Mouse (Mus musculus) liver, postnatal 0 days (tissue): ENCODE measurements around the gene Ifnab. TPM values are rescaled to one million over a fixed set of nuclear protein-coding genes. Genes with fewer than 3 reads are reported as not detected.
A peak's percentile ranks its signal among the peaks of the same experiment; 100 is the strongest.

Experiments used
- ATAC-seq: fragments of 200-750 bp; cut with Nextera tagmentation; 2 replicates; pipeline ENCODE4 v1.8.0; 2017; ENCODE audit warnings: mild to moderate bottlenecking, moderate library complexity
- DNase-seq: peaks from one replicate; pipeline ENCODE4 v3.0.0-alpha.2; 2016
- H3K27ac ChIP-seq: fragments of 300-500 bp; sonication (generic); 2 replicates; pipeline ENCODE4 v1.5.1; 2014; ENCODE audit warnings: antibody characterized with exemption, moderate library complexity, mild to moderate bottlenecking, low read depth
- H3K27me3 ChIP-seq: fragments of 300-500 bp; sonication (generic); 2 replicates; pipeline ENCODE4 v1.6.1; 2014; ENCODE audit warnings: low read length, control low read depth, mixed read lengths; ENCODE audit not compliant: insufficient read depth
- H3K36me3 ChIP-seq: fragments of 300-500 bp; sonication (generic); replicated peaks from 2 replicates; pipeline ENCODE4 v1.6.1; 2014; ENCODE audit warnings: mild to moderate bottlenecking, control low read depth, low read length, moderate library complexity, mixed read lengths; ENCODE audit not compliant: insufficient read depth
- H3K4me1 ChIP-seq: fragments of 300-500 bp; sonication (generic); 2 replicates; pipeline ENCODE4 v1.6.1; 2014; ENCODE audit warnings: antibody characterized with exemption, mild to moderate bottlenecking, control low read depth; ENCODE audit not compliant: insufficient read depth
- H3K4me2 ChIP-seq: fragments of 300-500 bp; sonication (generic); 2 replicates; pipeline ENCODE4 v1.6.1; 2014; ENCODE audit warnings: low read depth, mild to moderate bottlenecking, low read length, moderate library complexity, mixed read lengths
- H3K4me3 ChIP-seq: fragments of 300-500 bp; sonication (generic); 2 replicates; pipeline ENCODE4 v1.5.1; 2014; ENCODE audit warnings: low read depth, low read length
- H3K9ac ChIP-seq: fragments of 300-500 bp; sonication (generic); replicated peaks from 2 replicates; pipeline ENCODE4 v1.6.1; 2014; ENCODE audit warnings: mild to moderate bottlenecking, moderate library complexity
- H3K9me3 ChIP-seq: fragments of 300-500 bp; sonication (generic); 2 replicates; pipeline ENCODE4 v1.6.1; 2016; ENCODE audit warnings: mild to moderate bottlenecking, control low read depth, low read length, mixed read lengths
- CTCF ChIP-seq: sonication (generic); IDR thresholded peaks from 2 replicates; pipeline ENCODE4 v1.5.1; 2016; ENCODE audit warnings: antibody characterized with exemption, low read depth
- EP300 ChIP-seq: IDR thresholded peaks from 2 replicates; pipeline ENCODE4 v1.6.1; 2016; ENCODE audit warnings: antibody characterized with exemption, low read depth, mild to moderate bottlenecking
- WGBS: fragments of 180-500 bp; shearing (Covaris S2); extraction: QIAGEN DNeasy Blood & Tissue Kit; methylation state at CpG from one replicate; pipeline ENCODE4 v1.1.7; 2014; ENCODE audit not compliant: insufficient replicate concordance; 5-methylcytosine and 5-hydroxymethylcytosine counted together
- polyA plus RNA-seq: library from polyadenylated mRNA; unstranded; fragments of >200 nt; fragmentation: Nextera tagmentation; extraction: Ambion mirVana; gene quantifications from 2 replicates; pipeline ENCODE4 v1.2.1, GENCODE M21; 2015

Ifnab gene
- polyA plus RNA-seq, 1 experiment from 2014 or later: not detected

DNA sequence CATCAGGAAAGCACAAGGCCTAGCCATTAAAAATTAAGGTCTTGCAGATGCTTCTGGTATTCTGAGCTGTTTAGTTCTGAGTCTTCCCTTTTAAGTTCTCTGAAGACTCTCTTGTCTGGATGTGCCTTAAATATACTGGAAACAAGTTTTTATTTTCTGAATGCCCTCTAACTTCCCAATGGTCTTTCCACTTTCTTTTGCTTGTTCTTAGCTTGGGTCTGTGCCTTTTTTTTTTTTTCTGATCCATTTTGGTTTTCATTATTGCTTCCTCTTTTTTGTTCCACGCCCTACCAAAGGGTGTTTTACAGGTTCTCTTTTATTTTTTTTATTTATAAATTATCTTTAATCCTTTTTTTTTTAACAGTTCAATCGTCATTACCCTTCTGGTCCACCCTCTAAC, 46.8 kb downstream of the Ifnab start, which contains the start of gene Ifna13:
Gene Ifna13 (minus strand): TSS at position 101 of the 400 bp plus-strand sequence.
- ATAC-seq: no peak
- no peak within 1 kb of the TSS for H3K27ac ChIP-seq
- H3K36me3 ChIP-seq: no peaks in the 10 kb centered on the region
- no peaks in the 10 kb centered on the region for H3K4me1 ChIP-seq
- no peaks in the 10 kb centered on the region for H3K9me3 ChIP-seq
- WGBS: 41% methylated on average over 2 of the region's 2 CpGs
- no peak for TF ChIP-seq EP300
- TF ChIP-seq CTCF: no peak
- no peaks in the 10 kb centered on the region for H3K27me3 ChIP-seq
- H3K4me2 ChIP-seq: no peak within 1 kb of the TSS
- H3K9ac ChIP-seq: no peak within 1 kb of the TSS
- DNase-seq: no peak
- no peak within 1 kb of the TSS for H3K4me3 ChIP-seq

DNA sequence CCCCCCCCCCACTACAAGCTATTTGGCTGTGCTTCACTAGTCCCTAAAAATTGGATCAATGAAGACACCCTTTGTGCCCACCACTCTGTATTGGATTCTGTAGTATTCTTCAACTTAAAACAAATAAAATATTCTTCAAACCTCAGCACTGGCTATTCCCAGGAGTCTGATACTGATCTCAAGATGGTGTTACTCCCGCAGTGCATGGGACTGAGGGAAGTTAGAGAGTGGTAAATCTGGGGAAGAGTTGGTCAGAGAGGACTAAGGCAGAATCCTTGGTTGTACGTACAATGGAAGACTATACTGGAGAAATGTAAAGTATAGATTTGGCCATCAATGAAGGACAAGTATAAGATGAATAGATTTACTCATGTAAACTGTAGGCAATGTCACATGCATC, 48.6 kb downstream of the Ifnab start:
- Histone ChIP-seq H3K4me2 (no peak overlapping the region), H3K4me3 (no peak overlapping the region), H3K36me3 (no peaks in the 10 kb centered on the region), H3K27me3 (no peaks in the 10 kb centered on the region), H3K9ac (no peak overlapping the region), H3K9me3 (no peaks in the 10 kb centered on the region), H3K27ac (no peak overlapping the region), H3K4me1 (no peaks in the 10 kb centered on the region)
- DNase-seq (no peak), ATAC-seq (no peak)
- WGBS: 33% methylated on average over 2 of the region's 2 CpGs
- no peak for TF ChIP-seq EP300
- no peak for TF ChIP-seq CTCF

DNA sequence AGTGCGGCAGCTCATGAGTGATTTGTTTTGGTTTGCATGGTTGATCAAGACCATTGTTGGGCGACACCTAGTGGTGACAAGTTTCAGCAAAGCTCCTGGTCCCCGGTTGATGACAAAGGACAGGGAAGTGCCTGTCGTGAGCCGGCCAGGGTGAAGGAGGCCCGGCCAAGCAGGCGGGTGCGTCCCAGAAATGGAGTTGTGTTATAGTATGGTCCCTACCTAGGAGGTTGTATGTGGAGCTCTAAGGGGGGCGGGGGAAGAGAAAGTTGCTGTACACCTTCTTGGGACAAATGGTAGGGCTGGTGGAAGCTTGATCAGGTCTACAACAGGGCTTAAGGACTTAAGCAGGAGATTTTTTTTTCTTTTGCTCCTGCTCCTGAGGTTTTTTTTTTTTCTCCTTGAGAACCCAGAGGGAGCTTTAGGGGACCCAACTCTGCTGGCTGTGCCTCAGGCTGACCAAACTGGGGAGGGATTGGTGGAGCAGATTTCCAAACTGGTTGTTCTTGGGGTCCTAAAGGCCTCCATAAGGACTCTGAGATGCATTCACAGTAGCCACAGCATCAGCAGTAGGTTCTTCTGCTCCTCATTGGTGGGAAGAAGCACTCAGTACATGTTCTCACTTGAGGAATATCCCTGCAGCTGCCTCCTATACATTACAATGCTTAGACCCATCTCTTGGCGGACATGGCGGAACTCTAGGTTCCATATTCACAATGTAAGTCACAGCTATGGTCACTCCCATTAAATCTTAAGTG, 49.9 kb downstream of the Ifnab start:
- Histone ChIP-seq H3K9ac (0 out of 2 replicates have a peak overlapping the region, but pooled peaks have one; percentile 40), H3K36me3 (no peaks in the 10 kb centered on the region), H3K27me3 (no peaks in the 10 kb centered on the region), H3K4me2 (peak overlapping the region; percentile 64), H3K27ac (no peak overlapping the region), H3K4me1 (no peaks in the 10 kb centered on the region), H3K4me3 (peak overlapping the region; percentile 46), H3K9me3 (no peaks in the 10 kb centered on the region)
- peak; percentile 86 for TF ChIP-seq CTCF
- no peak for TF ChIP-seq EP300
- peak; percentile 84 for ATAC-seq
- DNase-seq: peak; percentile 97
- WGBS: 20% methylated on average over 11 of the region's 11 CpGs

DNA sequence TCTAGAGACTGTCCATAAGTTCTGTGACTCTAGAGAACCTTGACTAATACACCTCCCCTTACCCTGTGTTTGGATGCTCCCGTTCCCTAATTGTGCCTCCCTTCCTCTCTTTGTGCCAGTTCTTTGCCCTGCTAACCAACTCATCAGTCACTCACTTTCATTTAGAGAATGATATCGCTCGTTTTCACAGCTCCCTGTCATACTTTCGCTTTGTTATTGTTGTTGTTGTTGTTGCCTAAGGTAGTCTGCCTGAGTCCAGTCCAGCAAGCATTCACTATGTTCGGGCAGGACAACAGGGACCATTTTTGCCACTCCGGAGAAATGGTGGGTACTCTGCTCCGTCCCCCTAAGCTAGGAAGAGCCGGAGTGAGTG, 50.5 kb downstream of the Ifnab start:
- 45% methylated on average over 8 of the region's 8 CpGs for WGBS
- H3K4me1 ChIP-seq: no peaks in the 10 kb centered on the region
- H3K27me3 ChIP-seq: no peaks in the 10 kb centered on the region
- TF ChIP-seq EP300: no peak
- no peak for TF ChIP-seq CTCF
- ATAC-seq: no peak
- no peak for DNase-seq
- H3K4me2 ChIP-seq: peak overlapping the region; percentile 64
- no peaks in the 10 kb centered on the region for H3K9me3 ChIP-seq
- no peak overlapping the region for H3K27ac ChIP-seq
- peak overlapping the region; percentile 46 for H3K4me3 ChIP-seq
- no peaks in the 10 kb centered on the region for H3K36me3 ChIP-seq
- H3K9ac ChIP-seq: 0 out of 2 replicates have a peak overlapping the region, but pooled peaks have one; percentile 40

Other genes with a start within 250 kb of the Ifnab start
- not detected in 2 replicates for gene Ifnb1, start 168.6 kb downstream of the Ifnab start, polyA plus RNA-seq
- gene Ifna15, start 133.1 kb downstream of the Ifnab start, polyA plus RNA-seq: not detected in 2 replicates
- not detected in 2 replicates for gene Ifna14, start 119.6 kb downstream of the Ifnab start, polyA plus RNA-seq
- not detected in 2 replicates for gene Ifna9, start 99.0 kb downstream of the Ifnab start, polyA plus RNA-seq
- gene Ifna12, start 88.0 kb downstream of the Ifnab start, polyA plus RNA-seq: not detected in 2 replicates
- not detected in 2 replicates for gene C87499, start 56.9 kb downstream of the Ifnab start, polyA plus RNA-seq
- not detected in 2 replicates for gene Ifna13, start 46.9 kb downstream of the Ifnab start, polyA plus RNA-seq
- gene Ifna16, start 14.4 kb downstream of the Ifnab start, polyA plus RNA-seq: not detected in 2 replicates
- gene Ifna2, start 7.4 kb downstream of the Ifnab start, polyA plus RNA-seq: not detected in 2 replicates
- gene Gm26566, start 30.4 kb upstream of the Ifnab start, polyA plus RNA-seq: 0.15 and 0.22 TPM in 2 replicates
- gene Klhl9, start 31.1 kb upstream of the Ifnab start, polyA plus RNA-seq: 18.6 and 20.1 TPM in 2 replicates
- not detected in 2 replicates for gene Gm13271, start 63.5 kb upstream of the Ifnab start, polyA plus RNA-seq
- 0.13 TPM in 1 of 2 replicates, not detected in the other for gene Gm13283, start 68.8 kb upstream of the Ifnab start, polyA plus RNA-seq
- not detected in 2 replicates for gene Gm13290, start 82.5 kb upstream of the Ifnab start, polyA plus RNA-seq
- gene Gm13289, start 85.6 kb upstream of the Ifnab start, polyA plus RNA-seq: not detected in 2 replicates
- not detected in 2 replicates for gene Gm13272, start 88.5 kb upstream of the Ifnab start, polyA plus RNA-seq
- not detected in 2 replicates for gene Ifnz, start 90.8 kb upstream of the Ifnab start, polyA plus RNA-seq
- not detected in 2 replicates for gene Gm13276, start 94.3 kb upstream of the Ifnab start, polyA plus RNA-seq
- gene Gm13277, start 97.3 kb upstream of the Ifnab start, polyA plus RNA-seq: not detected in 2 replicates
- not detected in 2 replicates for gene Gm13278, start 100.2 kb upstream of the Ifnab start, polyA plus RNA-seq
- not detected in 2 replicates for gene Gm13275, start 103.1 kb upstream of the Ifnab start, polyA plus RNA-seq
- gene Gm13279, start 106.0 kb upstream of the Ifnab start, polyA plus RNA-seq: not detected in 2 replicates
- 0.17 and 0.25 TPM in 2 replicates for gene Gm13285, start 108.3 kb upstream of the Ifnab start, polyA plus RNA-seq
- not detected in 2 replicates for gene Gm13287, start 111.9 kb upstream of the Ifnab start, polyA plus RNA-seq
- not detected in 2 replicates for gene Gm13288, start 114.2 kb upstream of the Ifnab start, polyA plus RNA-seq
- not detected in 2 replicates for gene Ifna7, start 124.9 kb upstream of the Ifnab start, polyA plus RNA-seq
- gene Ifna11, start 128.6 kb upstream of the Ifnab start, polyA plus RNA-seq: not detected in 2 replicates
- not detected in 2 replicates for gene Ifna6, start 136.1 kb upstream of the Ifnab start, polyA plus RNA-seq
- gene Ifna5, start 144.2 kb upstream of the Ifnab start, polyA plus RNA-seq: not detected in 2 replicates
- not detected in 2 replicates for gene Ifna4, start 150.5 kb upstream of the Ifnab start, polyA plus RNA-seq
- not detected in 2 replicates for gene Ifna1, start 158.7 kb upstream of the Ifnab start, polyA plus RNA-seq
- gene Ifne, start 188.8 kb upstream of the Ifnab start, polyA plus RNA-seq: not detected in 2 replicates